Mouse (Mus musculus) cerebellum, adult 9-10 months (tissue): ENCODE measurements around the gene Pip5k1c.

ENCODE experiments used
- DNase-seq: peaks from one replicate; pipeline ENCODE4 v3.0.0; 2022

The Pip5k1c gene

DNA sequence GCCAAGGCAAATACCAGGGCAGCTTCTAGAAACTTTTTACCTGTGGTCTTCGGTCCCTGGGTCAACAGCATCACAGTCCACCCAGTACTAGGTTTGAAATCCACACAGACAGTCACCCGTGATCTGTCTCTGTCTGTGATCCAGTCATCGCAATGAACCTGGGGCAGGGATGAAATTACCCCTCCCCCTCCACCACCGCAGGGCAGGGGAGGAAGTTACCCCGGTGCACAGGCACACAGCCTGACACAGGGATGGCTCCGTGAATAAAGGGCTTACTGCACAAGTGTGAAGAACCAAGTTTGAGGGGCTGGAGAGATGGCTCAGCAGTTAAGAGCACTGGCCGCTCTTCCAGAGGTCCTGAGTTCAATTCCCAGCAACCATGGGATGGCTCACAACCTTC is 11.0 kb downstream of the Pip5k1c start:
- DNase-seq: no peak

GRCm38 (mm10) chr10:81304597-81305238 is 12.0 kb downstream of the Pip5k1c start:
- peak; percentile 83 for DNase-seq

DNA sequence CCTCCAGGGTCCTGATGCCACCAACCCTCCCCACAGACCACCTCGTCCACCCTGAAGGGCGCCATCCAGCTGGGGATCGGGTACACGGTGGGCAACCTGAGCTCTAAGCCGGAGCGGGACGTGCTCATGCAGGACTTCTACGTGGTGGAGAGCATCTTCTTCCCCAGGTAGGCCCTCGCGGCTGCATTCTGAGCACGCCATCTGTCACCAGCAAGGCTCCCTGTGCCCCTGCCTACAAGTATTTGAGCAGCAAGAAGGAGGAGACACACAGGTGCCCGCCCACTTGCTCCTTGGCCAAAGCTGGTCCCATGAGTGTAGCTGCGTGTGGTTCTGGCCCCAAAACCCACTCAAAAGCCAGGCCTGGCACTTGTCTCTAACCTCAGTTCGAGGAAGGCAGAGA is 12.9 kb downstream of the Pip5k1c start:
- DNase-seq: peak; percentile 73

DNA sequence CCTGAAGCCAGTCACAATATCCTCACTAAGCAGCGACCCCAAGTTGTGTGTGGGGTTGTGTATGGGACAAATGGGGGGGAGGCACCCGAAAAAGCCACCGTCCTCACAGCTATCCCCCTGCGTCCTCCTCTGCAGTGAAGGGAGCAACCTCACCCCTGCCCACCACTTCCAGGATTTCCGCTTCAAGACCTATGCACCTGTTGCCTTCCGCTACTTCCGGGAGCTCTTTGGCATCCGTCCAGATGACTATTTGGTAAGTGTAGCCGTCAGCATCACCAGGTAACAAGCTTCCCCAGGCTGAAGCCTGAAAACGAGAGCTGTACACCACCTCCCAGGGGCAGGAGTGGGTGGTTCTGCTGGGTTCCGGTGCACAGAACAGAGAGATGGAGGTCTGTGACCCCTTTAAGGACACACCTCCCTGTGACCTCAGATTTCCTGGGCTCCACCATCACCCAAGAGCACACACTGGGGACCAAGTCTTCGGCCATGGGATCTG is 13.5 kb downstream of the Pip5k1c start:
- DNase-seq: peak; percentile 67

DNA sequence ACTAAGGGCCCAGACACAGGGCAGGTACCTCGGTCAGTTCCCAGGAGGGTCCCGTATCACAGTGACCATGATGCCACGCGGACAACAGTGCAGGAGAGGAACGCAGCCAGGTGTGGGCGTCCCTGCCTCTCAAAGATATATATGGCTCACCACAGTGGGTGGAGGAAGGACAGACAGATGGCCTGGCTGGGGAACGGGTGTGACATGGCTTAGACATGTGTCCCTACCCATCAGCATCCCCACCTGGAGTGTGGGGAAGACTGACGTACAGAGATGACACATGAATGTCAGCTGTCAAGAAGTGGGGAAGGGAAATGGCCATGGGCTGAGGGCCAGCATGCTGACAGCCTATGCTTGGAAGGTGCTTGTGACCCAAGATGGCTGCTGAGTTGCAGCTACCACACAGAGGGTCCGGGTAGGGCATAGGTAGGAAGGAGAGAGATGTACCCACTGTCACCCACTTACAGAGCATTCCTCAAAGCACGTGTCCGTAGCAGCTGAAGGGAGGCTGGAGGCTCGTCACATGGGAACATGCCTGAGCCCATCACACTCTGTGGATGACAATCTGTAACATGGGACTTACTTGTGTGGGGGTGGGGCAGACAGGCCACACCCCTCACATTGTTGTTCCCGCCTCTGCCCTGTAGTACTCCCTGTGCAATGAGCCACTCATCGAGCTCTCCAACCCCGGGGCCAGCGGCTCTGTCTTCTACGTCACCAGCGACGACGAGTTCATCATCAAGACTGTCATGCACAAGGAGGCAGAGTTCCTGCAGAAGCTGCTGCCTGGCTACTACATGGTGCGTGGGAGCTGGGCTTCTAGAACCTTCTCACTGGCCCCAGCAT is 14.3 kb downstream of the Pip5k1c start:
- DNase-seq: no peak

- DNase-seq: peak; percentile 20
Measured at GRCm38 (mm10) chr10:81309571-81309970, 16.8 kb downstream of the Pip5k1c start.

GRCm38 (mm10) chr10:81313581-81313980 is 20.8 kb downstream of the Pip5k1c start:
- DNase-seq: peak; percentile 32

GRCm38 (mm10) chr10:81314201-81314600 is 21.4 kb downstream of the Pip5k1c start:
- DNase-seq: peak; percentile 34

DNA sequence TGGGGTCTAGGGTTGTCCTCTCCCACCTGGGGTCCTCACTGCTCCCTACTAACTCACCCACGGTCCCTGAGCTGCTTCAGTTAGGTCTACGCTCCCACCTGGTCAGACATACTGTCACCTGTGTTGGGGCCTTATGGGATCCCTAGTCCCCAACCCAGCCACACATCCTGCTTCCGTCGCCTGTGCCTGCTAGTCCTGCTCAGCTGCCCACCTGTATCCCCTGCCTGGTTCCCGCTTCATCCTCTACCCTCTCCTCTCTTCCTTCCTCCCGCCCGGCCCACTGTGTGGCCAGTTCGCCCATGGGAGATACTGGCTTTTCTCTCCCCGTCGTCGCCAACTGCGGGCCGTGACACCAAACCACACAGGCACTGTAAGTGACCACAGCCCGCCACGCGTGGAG is 22.8 kb downstream of the Pip5k1c start:
- peak; percentile 38 for DNase-seq

DNA sequence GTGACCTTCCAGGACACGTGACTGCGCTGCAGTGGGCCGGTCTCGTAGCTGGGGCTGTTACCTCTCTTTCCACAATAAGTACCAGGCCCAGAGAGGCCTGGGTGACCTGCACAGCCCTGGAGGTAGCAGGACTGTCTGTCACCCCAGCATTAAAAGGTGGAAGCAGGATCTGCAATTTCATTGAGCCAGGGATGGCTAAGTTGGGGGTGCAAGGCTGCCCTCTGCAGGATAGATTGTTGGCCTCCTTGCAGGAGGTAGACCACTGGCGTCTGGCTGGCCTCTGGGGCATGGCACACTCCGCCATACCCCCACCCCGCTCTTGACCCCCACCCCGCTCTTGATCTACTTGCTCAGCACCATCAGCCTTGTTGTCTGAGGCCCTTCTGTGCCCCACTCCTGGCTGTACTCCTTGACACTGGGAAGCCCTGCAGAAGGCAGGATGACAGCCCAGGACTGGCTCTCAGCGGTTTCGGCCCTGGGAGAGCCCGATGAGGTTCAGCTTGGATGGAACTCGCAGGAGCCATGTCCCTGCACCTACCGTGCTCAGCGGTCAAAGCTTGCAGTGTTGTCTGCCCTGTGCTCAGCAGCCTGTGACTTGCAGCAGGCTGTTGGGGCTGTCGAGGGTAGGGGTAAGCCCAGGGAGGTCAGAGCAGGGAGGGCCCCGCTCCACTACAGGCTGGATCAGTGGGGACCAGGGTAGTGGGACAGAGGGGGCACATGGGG is 23.7 kb downstream of the Pip5k1c start:
- DNase-seq: peak; percentile 59

GRCm38 (mm10) chr10:81317273-81317672 is 24.5 kb downstream of the Pip5k1c start:
- DNase-seq: no peak

DNA sequence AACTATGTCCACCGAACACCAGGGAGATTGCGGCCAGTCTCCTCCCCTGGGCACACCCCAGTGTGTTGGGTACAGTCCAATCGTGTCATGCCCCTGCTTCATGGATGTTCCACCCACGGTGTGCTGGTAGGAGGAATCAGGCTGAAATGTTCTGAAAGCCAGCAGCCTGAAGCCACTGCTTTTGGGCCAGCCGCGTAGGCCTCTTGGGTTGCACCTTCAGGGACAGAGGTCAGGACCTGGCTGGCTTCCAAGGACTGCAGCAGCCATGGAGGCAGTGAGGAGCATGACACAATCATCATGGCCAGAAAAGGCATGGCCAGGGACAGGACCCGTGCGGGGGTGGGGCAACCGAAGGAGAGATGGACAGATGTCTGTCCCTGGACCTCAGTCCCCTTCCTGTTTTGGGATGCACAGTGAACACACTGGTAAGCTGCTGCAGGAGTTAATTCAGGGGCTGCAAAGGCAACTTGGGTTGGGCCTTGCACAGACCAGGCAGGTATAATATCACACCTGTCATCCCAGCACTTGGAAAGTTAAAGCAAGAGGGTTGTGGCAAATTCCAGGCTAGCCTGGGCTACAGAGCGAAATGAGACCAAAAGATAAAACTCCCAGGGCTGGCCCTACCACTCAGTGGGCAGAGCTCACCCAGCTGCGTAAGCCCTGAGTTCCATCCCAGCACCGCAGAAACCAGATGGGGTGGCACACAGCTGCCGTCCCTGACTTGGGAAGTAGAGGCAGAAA is 26.0 kb downstream of the Pip5k1c start:
- DNase-seq: peak; percentile 73

- no peak for DNase-seq
Measured at GRCm38 (mm10) chr10:81319330-81319699, 26.6 kb downstream of the Pip5k1c start.

DNA sequence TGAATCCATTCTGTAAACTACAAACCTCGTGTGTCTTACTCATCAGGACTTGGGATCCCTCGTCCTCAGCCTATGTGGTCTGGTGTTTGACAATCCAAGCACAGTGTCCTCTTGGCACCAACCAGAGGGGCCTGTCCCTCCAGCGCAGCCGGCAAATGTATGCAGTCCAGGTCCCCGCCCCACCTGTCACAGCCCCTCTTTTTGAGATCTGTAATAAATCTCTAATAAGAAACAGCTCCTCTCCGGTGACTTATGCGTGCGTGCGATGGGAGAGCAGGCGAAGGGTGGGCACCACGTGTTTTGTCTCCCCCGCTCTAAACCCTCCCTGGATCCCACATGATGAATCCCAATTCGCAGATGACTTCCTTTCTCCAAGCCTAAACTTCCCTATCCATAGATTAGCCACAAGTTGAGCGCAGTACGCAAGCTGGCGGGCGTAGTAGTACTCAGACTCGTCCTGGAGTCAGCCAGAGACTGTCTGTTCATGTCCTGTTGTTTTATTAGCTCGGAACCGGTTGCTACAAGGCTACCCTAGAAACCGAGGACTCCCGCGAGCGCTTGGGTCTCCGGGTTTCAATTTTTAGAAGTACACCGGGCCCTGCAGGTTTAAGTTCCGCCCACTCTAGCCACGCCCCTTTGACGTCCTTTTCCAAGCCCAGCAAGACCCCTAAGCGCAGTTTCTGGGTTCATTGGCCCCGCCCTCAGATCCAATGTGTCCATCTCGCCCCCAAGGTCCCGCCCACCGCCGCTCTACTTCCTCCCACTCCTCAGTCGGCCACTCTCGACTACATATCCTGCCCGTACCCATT is 27.2 kb downstream of the Pip5k1c start:
- no peak for DNase-seq

GRCm38 (mm10) chr10:81320550-81321347 is 28.0 kb downstream of the Pip5k1c start, which contains the start of gene Cactin:
Gene Cactin, plus strand, starts transcription at chr10:81321103.
- peak; percentile 100 for DNase-seq

- DNase-seq: peak; percentile 69
Measured at GRCm38 (mm10) chr10:81321436-81321835, 28.7 kb downstream of the Pip5k1c start.

DNA sequence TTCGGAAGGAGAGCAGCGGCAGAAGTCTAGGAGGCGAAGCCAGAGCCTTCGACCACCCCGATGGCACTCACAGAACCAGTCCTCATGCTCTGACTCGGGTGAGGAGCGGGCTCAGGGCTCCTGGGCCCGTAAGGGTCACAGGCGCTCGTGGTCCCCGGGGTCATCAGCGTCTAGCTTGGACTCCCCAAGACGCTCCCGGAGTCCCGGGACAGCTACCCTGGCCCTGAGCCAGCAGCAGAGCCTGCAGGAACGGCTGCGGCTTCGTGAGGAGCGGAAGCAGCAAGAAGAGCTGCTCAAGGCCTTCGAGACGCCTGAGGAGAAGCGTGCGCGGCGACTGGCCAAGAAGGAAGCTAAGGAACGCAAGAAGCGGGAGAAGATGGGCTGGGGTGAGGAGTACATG is 29.7 kb downstream of the Pip5k1c start:
- peak; percentile 69 for DNase-seq

DNA sequence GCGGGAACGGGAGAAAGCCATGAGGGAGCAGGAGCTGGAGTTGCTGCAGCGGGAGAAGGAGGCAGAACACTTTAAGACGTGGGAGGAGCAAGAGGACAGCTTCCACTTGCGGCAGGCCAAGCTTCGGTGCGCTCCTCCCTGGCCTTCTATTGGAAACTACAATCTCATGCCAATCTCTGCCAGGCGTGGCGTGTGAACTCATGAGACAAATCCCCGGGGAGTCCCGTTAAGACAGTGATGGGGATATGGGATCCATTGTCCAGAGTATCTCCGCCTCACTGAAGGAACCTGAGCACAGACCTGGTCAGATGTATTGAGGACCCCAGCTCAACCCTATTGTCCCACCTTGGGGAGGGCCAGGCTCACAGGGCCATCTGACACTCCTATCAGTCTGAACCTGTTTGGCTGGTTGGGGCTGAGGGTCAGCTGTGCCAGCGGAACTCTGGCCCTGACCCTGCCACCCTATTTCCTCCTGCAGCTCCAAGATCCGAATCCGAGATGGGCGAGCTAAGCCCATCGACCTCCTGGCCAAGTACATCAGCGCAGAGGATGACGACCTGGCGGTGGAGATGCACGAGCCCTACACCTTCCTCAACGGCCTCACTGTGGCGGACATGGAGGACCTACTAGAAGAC is 30.5 kb downstream of the Pip5k1c start:
- DNase-seq: peak; percentile 54

DNA sequence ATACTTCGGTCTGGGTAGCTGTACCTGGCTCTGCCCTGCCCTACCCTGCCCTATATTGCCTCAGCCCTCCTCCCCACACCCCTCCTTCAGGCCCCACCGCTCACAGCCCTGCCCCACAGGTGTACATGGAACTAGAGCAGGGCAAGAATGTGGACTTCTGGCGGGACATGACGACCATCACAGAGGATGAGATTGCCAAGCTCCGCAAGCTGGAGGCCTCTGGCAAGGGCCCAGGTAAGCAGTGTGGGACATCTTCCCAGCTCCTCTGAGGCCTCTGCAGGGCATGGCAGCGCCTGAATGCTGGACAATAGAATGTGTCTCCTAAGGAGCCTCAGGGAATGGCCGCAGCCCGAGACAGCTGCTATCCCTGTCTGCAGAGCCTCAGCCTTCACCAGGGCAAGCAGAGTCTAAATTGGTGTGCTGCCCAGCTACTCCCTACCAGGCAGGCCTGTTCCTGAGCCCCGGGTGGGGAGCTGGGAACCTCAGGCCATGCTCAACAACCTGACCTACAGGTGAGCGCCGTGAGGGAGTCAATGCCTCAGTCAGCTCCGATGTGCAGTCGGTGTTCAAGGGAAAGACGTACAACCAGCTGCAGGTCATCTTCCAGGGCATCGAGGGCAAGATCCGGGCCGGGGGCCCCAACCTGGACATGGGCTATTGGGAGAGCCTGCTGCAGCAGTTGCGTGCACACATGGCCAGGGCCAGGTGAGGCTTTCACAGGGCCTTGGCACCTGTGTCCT is 31.2 kb downstream of the Pip5k1c start:
- DNase-seq: peak; percentile 48

- peak; percentile 24 for DNase-seq
Measured at GRCm38 (mm10) chr10:81325176-81325575, 32.4 kb downstream of the Pip5k1c start.
